Mouse (Mus musculus): Measurements from ENCODE around the gene St6galnac5.

DNA sequence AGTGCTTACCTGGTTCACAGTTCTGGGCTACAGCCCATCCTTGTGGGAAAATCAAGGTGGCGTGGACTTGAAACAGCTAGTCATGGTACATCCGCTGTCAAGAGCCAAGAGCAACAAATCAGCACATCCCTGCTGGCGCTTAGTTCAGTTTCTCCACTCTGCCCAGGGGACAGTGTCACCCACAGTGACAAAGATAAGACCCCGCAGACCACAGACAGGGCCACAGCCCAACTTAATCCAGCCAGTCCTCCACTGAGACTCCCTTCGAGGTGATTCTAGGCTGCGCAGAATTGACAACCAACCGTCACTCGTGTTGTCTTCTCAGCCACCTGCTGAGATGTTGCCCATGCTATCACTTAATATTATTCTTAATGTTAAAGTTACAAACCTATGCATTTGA is 56.7 kb downstream of the St6galnac5 start:
- TF ChIP-seq POLR2A (IDR thresholded peaks at IDR 0.05; ENCODE audit: insufficient read depth, low read depth, low read length) (no peak), CTCF (IDR thresholded peaks at IDR 0.05; ENCODE audit: insufficient read depth, low read depth, low read length) (no peak)
